Mouse (Mus musculus) heart, embryonic 15.5 days (tissue): Measurements from ENCODE around the gene Ccr7. TPM values are rescaled to one million over a fixed set of nuclear protein-coding genes. Genes with fewer than 3 reads are reported as not detected.

Experiments used
- ATAC-seq: fragments of 200-750 bp; cut with Nextera tagmentation; replicated peaks from 2 replicates; pipeline ENCODE4 v1.8.0; 2017; ENCODE audit warnings: low read depth, moderate TSS enrichment; ENCODE audit not compliant: insufficient number of reproducible peaks, insufficient read depth, low FRiP score
- H3K27ac ChIP-seq: fragments of 300-500 bp; sonication (generic); 2 replicates; pipeline ENCODE4 v1.5.1; 2015; ENCODE audit warnings: mild to moderate bottlenecking, inconsistent platforms
- H3K27me3 ChIP-seq: fragments of 300-500 bp; sonication (generic); 2 replicates; pipeline ENCODE4 v1.6.1; 2015; ENCODE audit warnings: inconsistent platforms
- H3K36me3 ChIP-seq: fragments of 300-500 bp; sonication (generic); 2 replicates; pipeline ENCODE4 v1.6.1; 2015; ENCODE audit warnings: mild to moderate bottlenecking, inconsistent platforms
- H3K4me1 ChIP-seq: fragments of 300-500 bp; sonication (generic); replicated peaks from 2 replicates; pipeline ENCODE4 v1.6.1; 2015; ENCODE audit warnings: inconsistent platforms
- H3K4me2 ChIP-seq: fragments of 300-500 bp; sonication (generic); 2 replicates; pipeline ENCODE4 v1.6.1; 2015; ENCODE audit warnings: inconsistent platforms, mild to moderate bottlenecking, moderate library complexity
- H3K4me3 ChIP-seq: fragments of 300-500 bp; sonication (generic); 2 replicates; pipeline ENCODE4 v1.5.1; 2015; ENCODE audit warnings: mild to moderate bottlenecking, inconsistent platforms
- H3K9ac ChIP-seq: fragments of 300-500 bp; sonication (generic); 2 replicates; pipeline ENCODE4 v1.6.1; 2015; ENCODE audit warnings: mild to moderate bottlenecking, inconsistent platforms
- H3K9me3 ChIP-seq: fragments of 300-500 bp; sonication (generic); replicated peaks from 2 replicates; pipeline ENCODE4 v1.6.1; 2016; ENCODE audit warnings: inconsistent platforms
- WGBS: fragments of 180-500 bp; shearing (Covaris S2); methylation state at CpG from one replicate; pipeline ENCODE4 v1.1.7; 2015; ENCODE audit warnings: mixed read lengths; 5-methylcytosine and 5-hydroxymethylcytosine counted together
- polyA plus RNA-seq: library from polyadenylated mRNA; unstranded; fragments of >200 nt; fragmentation: Nextera tagmentation; extraction: Ambion mirVana; gene quantifications from 2 replicates; pipeline ENCODE4 v1.2.1, GENCODE M21; 2015

Ccr7 gene
- polyA plus RNA-seq, 1 experiment from 2014 or later: 0.34 TPM

- Histone ChIP-seq H3K27me3 (peaks cover 21% of the 10 kb centered on the region), H3K9me3 (no peaks in the 10 kb centered on the region), H3K4me1 (peaks cover 30% of the 10 kb centered on the region), H3K9ac (no peak overlapping the region), H3K27ac (no peak overlapping the region), H3K4me2 (no peak overlapping the region), H3K4me3 (no peak overlapping the region), H3K36me3 (no peaks in the 10 kb centered on the region)
- no peak for ATAC-seq
- WGBS: 79% methylated on average over 7 of the region's 7 CpGs
Observed at GRCm38 (mm10) chr11:99152323-99153144, 2.3 kb downstream of the Ccr7 start.

GRCm38 (mm10) chr11:99151333-99151930 lies 3.4 kb downstream of the Ccr7 start:
- peaks cover 41% of the 10 kb centered on the region for H3K4me1 ChIP-seq
- WGBS: 50% methylated on average over 11 of the region's 11 CpGs
- ATAC-seq: no peak
- H3K4me3 ChIP-seq: no peak overlapping the region
- H3K36me3 ChIP-seq: no peaks in the 10 kb centered on the region
- H3K9me3 ChIP-seq: no peaks in the 10 kb centered on the region
- H3K27ac ChIP-seq: no peak overlapping the region
- H3K4me2 ChIP-seq: no peak overlapping the region
- peaks cover 21% of the 10 kb centered on the region for H3K27me3 ChIP-seq
- H3K9ac ChIP-seq: no peak overlapping the region

DNA sequence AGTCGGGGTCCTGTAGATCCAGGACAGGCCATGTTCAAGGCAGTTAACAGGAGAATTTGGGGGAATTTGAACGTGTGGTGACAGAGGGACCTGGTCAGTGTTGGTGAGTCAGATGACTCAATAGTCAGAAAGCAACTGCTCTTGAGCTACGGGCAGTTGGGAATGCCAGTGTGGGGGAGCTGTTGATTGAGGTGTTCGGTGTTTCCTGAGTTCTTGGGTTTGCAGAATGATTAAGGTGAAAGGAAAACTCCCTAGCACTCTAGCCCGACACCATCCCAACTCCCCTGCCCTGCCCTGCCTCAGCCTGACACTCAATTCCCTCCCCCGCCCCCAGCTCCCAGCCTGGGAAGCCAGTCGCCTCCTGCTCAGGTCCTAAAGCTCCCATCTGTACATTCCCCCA lies 4.0 kb downstream of the Ccr7 start:
- ATAC-seq: no peak
- no peak overlapping the region for H3K9ac ChIP-seq
- H3K4me1 ChIP-seq: peaks cover 41% of the 10 kb centered on the region
- 36% methylated on average over 7 of the region's 7 CpGs for WGBS
- H3K36me3 ChIP-seq: no peaks in the 10 kb centered on the region
- H3K4me2 ChIP-seq: no peak overlapping the region
- no peak overlapping the region for H3K4me3 ChIP-seq
- H3K9me3 ChIP-seq: no peaks in the 10 kb centered on the region
- no peak overlapping the region for H3K27ac ChIP-seq
- peaks cover 21% of the 10 kb centered on the region for H3K27me3 ChIP-seq

DNA sequence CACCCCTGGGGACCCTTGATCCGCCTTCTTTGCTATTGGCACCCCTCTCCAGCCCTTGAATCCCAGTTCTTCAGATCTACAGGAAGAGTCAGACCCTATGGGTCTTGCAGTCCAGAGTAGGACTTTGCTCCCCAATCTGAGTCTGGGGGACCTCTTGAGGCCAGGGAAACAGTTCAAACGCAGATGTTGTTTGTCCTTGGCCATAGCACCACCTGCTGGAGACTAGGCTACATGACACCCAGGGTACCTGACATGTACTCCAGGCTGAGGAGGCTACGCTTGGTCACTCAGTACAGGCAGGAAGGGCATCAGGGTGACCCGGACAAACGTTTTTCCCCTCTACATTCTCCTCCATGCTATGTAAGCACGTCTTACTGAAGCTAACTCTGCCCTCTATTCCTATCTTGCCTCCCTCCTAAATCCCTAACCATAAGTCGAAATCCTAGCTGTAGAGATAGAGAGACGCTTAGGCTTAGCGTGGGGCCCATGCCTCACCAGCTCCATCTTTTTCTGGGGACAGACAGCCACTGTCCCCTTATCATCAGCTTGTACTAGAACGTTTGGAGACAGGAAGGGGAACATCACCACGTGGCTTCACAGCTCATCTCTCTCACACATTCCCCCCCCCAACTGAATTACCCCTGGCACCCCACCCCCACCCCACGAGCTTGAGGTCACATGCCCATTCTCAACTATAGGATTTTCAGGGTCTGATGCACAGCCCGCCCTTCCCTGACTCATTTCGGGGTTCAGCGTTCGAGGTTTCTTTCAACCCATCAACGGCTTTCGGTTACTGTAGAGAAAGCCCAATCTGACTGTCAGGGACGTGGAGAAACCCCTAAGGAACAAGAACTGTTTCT lies 4.7 kb downstream of the Ccr7 start:
- Histone ChIP-seq H3K27ac (peak overlapping the region; percentile 34; the same call in 1 of the 2 replicates), H3K36me3 (no peaks in the 10 kb centered on the region), H3K4me1 (peaks cover 39% of the 10 kb centered on the region), H3K9me3 (no peaks in the 10 kb centered on the region), H3K4me2 (peak overlapping the region; percentile 43; the same call in 1 of the 2 replicates), H3K27me3 (peaks cover 21% of the 10 kb centered on the region), H3K4me3 (no peak overlapping the region), H3K9ac (no peak overlapping the region)
- 40% methylated on average over 19 of the region's 19 CpGs for WGBS
- peak; percentile 24; the same call in 1 of the 2 replicates for ATAC-seq

DNA sequence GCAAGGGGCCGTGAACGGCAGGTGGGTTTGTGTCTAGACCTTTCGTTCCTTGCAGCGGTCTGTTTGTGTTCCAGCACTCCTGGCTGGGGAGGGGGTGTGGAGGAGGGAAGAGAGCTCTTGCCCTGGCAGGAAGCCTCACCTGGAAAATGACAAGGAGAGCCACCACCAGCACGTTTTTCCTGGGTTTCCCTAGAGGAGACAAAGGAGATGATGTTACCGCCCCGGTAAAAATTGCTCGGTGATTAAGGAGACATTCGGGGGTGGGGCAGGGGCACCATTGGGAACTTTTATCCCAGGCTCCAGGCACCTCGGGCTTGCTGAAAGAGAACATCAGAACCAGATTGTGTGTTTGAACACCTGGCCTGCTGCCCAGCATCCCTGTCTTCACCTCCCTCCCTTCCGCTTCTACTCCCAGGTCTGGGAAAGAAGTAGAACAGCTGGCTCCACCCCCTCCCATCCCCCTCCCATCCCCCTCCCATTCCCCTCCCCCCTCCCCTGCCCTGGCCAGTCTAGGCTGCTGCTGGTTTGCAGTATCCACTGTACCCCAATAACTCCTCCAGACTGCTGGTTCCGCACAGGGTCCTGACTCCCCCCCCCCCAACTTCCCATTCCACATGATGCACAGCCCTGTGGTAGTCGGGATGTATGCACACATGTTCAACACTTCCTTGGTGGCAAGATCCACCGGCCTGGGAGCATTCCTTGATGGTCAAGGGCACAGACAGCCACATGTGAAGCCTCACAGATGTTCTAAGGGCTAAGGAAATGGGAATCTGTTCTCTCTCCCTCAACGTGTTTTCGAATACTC lies 5.8 kb downstream of the Ccr7 start:
- H3K27me3 ChIP-seq: peaks cover 21% of the 10 kb centered on the region
- peaks cover 48% of the 10 kb centered on the region for H3K4me1 ChIP-seq
- H3K9ac ChIP-seq: 0 out of 2 replicates have a peak overlapping the region, but pooled peaks have one; percentile 21
- peak; percentile 41 for ATAC-seq
- 14% methylated on average over 16 of the region's 16 CpGs for WGBS
- peak overlapping the region; percentile 77 for H3K27ac ChIP-seq
- H3K36me3 ChIP-seq: no peaks in the 10 kb centered on the region
- H3K4me2 ChIP-seq: peak overlapping the region; percentile 43
- H3K4me3 ChIP-seq: no peak overlapping the region
- no peaks in the 10 kb centered on the region for H3K9me3 ChIP-seq

- Histone ChIP-seq H3K27ac (peak overlapping the region; percentile 77), H3K9ac (no peak overlapping the region), H3K4me3 (no peak overlapping the region), H3K9me3 (no peaks in the 10 kb centered on the region), H3K4me2 (peak overlapping the region; percentile 43), H3K36me3 (no peaks in the 10 kb centered on the region), H3K4me1 (peaks cover 55% of the 10 kb centered on the region), H3K27me3 (peaks cover 17% of the 10 kb centered on the region)
- 54% methylated on average over 8 of the region's 8 CpGs for WGBS
- ATAC-seq: no peak
Observed at GRCm38 (mm10) chr11:99148400-99148799, 6.5 kb downstream of the Ccr7 start.

DNA sequence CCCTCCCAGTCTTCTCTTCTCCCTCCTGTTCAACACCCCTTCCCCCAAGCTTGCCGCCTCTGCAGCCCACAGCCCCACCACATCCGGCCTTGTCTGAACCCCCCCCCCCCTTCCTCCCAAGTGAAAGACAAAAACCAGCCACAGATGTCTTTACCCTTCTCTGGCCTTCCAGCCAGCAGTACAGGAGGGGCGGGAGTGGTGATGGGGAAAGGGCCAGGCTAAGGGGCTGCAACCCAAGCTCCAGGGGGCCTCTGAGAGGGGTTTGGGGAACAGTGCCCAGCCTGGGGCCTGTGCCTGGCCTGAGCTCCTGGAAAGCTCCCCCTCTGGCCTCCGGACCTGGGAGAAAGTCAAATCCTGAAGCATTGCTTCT lies 7.0 kb downstream of the Ccr7 start:
- H3K4me1 ChIP-seq: peaks cover 58% of the 10 kb centered on the region
- no peak overlapping the region for H3K9ac ChIP-seq

DNA sequence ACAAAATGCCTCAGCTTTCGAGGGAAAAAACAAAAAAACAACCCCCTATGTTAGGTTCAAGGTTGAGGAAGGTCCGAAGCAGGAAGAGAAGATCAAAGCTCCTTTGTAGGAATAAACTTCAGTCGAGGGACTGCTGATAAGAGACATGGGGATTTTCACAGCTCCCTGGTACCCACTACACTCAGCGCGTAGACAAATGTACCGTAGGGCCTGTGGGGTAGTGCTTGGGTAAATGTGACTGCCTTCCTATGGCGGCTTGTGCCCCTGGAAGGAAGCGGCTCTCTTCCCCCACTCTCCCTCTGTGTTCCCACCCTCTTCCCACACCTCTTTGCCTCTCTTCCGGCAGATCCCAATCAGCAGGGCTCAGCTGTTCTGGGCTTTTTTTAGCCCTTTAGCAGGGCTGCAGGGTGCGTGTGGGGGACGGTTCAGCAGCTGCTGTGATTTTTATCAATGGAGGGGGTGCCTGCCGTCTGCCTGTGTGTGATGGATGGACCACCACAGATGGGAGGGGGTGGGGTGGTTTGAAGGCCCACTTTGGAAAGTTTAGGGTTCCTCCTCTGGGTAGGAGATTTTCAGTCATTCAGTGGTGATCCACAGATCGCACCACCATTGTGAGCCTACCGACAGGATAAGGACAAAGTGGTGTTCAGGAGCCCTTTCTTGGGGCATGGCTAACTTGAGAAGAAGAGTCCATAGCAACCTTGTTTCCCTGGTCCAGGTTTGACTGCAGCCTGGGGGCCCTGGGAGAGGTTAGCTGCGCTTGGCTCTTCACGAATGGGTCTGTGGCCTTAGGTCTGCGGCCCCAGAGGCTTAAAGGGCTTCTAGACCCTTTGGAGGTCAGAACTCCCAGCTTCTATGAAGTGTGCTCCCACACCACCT lies 7.6 kb downstream of the Ccr7 start:
- peaks cover 63% of the 10 kb centered on the region for H3K4me1 ChIP-seq
- ATAC-seq: no peak
- no peaks in the 10 kb centered on the region for H3K9me3 ChIP-seq
- peak overlapping the region; percentile 77 for H3K27ac ChIP-seq
- H3K9ac ChIP-seq: no peak overlapping the region
- H3K4me2 ChIP-seq: 0 out of 2 replicates have a peak overlapping the region, but pooled peaks have one; percentile 16
- H3K4me3 ChIP-seq: no peak overlapping the region
- 22% methylated on average over 17 of the region's 17 CpGs for WGBS
- H3K36me3 ChIP-seq: no peaks in the 10 kb centered on the region
- peaks cover 13% of the 10 kb centered on the region; the same call in 1 of the 2 replicates for H3K27me3 ChIP-seq

More for the DNA sequence above, 7.0 kb downstream of the Ccr7 start:
- Histone ChIP-seq H3K27me3 (peaks cover 14% of the 10 kb centered on the region; the same call in 1 of the 2 replicates), H3K36me3 (no peaks in the 10 kb centered on the region), H3K9me3 (no peaks in the 10 kb centered on the region), H3K4me3 (no peak overlapping the region), H3K27ac (peak overlapping the region; percentile 77), H3K4me2 (0 out of 2 replicates have a peak overlapping the region, but pooled peaks have one; percentile 16)
- 20% methylated on average over 4 of the region's 4 CpGs for WGBS
- peak; percentile 29 for ATAC-seq

GRCm38 (mm10) chr11:99146558-99146957 lies 8.3 kb downstream of the Ccr7 start:
- H3K27ac ChIP-seq: no peak overlapping the region
- no peak overlapping the region for H3K4me2 ChIP-seq
- no peak overlapping the region for H3K4me3 ChIP-seq
- peaks cover 9% of the 10 kb centered on the region; the same call in 1 of the 2 replicates for H3K27me3 ChIP-seq
- peaks cover 63% of the 10 kb centered on the region for H3K4me1 ChIP-seq
- 71% methylated on average over 6 of the region's 6 CpGs for WGBS
- ATAC-seq: no peak
- H3K9ac ChIP-seq: no peak overlapping the region
- H3K9me3 ChIP-seq: no peaks in the 10 kb centered on the region
- no peaks in the 10 kb centered on the region for H3K36me3 ChIP-seq

DNA sequence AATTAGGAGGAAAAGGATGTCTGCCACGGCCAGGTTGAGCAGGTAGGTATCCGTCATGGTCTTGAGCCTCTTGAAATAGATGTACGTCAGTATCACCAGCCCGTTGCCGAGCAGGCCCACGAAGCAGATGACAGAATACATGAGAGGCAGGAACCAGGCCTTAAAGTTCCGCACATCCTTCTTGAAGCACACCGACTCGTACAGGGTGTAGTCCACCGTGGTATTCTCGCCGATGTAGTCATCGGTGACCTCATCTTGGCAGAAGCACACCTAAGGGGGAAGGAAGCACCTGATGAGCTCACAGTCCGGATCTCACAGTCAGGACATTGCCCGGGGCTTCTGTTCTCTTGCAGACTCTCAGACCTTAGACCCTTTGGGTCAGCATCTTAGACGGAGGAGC lies 9.1 kb downstream of the Ccr7 start:
- Histone ChIP-seq H3K4me1 (peaks cover 63% of the 10 kb centered on the region), H3K9ac (no peak overlapping the region), H3K4me3 (no peak overlapping the region), H3K4me2 (no peak overlapping the region), H3K27me3 (peaks cover 2% of the 10 kb centered on the region; the same call in 1 of the 2 replicates), H3K36me3 (no peaks in the 10 kb centered on the region), H3K27ac (no peak overlapping the region), H3K9me3 (no peaks in the 10 kb centered on the region)
- ATAC-seq: no peak
- 90% methylated on average over 16 of the region's 16 CpGs for whole genome bisulfite sequencing
